Mouse (Mus musculus) right cerebral cortex, adult 18-20 months (tissue): ENCODE data around the gene Tmem185b.

Experiments used
- DNase-seq: peaks from one replicate; pipeline ENCODE4 v3.0.0; 2022; ENCODE audit warnings: mixed read lengths

Tmem185b gene

DNA sequence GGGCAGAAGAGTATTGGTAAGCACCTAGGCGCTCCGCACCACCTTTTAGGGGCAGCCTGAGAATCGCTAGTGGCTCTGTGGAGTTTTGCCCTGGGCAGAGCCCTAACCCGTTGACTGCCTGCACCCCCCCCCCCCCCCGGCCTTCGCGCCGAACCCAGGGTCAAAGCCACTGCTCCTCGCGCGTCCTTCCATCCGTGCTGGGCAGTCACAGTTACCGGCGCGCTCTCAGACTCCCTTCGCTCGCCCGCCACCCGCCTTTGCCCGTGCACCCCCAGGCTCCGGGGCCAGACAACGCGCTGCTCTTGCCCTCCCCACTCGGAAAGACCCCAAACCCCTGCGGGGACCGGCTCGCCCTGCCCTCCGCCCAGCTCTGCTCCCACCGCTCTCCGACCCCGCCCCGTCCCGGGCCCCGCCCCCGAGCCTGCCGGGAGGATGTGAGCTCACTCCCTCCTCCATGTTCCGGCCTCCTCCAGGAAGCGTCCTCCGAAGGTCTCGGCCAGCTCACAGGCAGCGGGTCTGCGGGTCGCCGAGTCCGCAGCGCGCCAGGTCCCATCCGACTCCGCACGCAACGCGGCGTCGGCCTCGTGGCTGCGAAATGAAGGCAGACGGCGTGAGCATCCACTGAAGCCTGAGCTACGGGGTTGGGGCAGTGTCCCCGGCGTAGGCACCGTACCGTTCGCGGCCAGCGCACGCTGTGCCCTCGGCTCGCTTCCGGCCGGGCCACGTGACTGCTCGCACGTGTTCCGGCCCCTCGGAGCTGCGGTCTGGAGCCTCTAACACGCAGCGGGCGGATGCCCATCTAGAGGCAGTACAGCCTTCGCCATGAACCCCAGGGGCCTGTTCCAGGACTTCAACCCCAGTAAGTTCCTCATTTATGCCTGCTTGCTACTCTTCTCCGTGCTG, at the start of gene Tmem185b:
Gene Tmem185b (plus strand): TSS at position 472 of the 903 bp plus-strand sequence.
- peak; percentile 90 for DNase-seq

DNA sequence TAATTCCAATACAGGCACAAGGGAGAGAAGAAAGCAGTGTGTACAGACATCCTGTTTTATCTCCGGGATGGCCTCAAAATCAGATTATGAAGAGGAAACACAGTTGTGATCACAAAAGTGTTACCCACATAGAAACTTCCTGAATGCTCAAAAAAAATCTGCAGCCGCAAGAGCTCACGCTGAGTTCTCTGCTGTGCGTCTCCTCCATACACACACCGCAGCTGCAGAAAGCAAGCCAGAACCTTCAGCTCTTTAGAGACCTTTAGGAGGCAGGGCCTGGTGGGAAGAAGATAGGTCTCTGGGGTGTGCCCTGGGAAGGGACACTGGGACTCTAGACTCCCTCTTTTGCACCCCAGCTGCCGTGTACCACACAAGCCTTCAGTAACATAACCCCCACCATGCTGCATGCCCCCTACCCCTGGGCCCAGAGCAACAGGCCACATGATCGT, 49.0 kb upstream of the Tmem185b start:
- no peak for DNase-seq

DNA sequence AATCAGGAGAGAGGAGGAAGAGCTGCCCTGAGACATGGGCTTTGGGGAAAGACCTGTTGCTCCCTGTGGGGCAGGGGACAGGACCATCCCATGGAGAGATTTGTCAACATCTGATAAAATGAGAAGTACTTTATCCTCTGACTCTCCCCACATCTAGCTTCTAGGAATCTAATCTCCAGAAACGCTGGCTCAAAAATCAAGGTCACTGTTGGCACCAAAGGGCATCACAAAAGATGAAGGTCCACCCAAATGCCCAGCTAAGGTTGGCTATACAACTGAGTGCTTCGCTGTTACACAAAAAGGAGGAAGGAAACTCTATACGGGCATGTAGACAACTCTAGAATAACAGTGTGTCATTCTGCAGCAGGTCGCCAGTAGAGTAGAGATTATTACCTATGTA, 46.3 kb upstream of the Tmem185b start:
- no peak for DNase-seq

DNA sequence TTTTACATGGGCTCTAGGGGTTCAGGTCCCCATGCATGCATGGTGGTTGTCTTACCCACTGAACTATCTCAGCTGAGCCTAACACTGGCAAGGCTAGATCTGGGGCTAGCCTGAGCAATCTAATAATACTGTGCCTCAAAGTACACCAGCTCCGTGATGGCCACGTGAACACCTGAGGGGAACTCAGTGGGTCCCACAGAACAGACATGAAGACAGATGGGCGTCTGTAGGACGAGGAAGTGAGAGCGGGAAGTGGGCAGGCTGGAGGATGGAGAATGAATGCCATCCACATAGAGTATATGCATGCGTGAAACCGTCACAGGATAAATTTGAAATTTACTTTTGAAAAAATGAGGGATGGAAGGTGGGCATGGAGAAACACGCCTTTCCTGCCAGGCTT, 45.3 kb upstream of the Tmem185b start:
- no peak for DNase-seq

DNA sequence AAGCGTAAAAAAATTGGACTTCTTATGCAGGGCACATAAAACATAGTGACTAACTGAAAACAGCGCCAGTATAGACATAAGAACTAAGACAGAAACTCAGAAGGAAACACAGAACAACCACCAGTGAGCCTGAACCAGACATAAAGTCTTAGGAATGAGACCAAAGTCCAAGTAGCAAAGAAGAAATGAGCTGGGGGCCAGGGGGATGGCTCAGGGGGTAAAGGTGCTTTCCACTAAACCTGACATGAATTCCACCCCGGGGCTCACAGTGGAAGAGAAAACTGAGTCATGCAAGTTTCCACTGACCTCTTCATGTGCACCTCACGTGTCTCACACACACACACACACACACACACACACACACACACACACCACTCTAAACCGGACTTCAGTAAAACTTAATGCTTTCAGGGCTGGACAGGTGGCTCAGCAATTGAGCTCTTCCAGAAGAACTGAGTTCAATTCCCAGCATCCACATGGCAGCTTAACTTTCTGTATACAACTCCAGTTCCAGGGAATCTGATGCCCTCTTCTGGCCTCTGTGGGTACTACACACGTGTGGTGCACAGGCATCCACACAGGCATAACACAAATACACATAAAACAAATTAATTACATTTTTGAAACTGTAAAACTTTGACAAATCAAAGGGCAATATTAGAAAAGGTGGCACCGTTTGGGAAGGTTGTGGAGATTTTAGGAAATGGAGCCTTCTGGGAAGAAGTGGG, 44.6 kb upstream of the Tmem185b start:
- no peak for DNase-seq

DNA sequence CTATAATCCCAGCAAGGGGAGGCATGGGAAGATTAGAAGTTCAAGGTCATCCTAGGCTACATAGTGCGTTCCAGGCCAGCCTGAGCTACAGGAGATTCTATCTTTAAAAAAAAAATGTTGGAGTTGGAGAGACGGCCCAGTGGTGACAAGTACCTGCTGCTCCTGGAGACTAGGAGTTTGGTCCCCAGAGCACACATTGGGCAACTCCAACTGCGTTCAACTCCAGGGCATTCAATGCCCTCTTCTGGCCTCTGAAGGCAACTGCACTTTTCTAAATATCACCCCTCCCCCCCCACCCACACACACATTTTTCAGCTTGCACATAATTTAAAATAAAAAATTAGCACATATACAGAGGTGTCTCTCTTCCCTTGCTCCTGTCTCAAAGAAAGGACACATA, 43.1 kb upstream of the Tmem185b start:
- DNase-seq: no peak

DNA sequence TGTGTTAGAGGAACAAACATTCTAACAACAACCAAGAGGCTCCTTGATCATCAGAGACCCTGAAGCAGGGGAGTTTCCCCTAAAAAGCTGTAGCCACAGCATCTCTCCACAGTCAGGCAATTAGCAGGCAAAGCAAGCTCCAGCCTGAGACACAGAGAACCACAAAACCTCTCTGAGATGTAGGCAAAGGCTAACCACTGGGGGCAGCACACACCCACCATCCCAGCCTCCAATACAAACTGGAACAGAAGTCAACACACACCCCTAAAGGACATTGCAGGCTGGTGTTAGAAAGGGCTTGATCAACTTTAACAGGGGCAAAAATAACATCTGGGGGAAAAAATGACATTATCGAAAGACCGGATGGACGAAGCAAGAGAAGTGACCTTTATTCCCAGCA, 41.5 kb upstream of the Tmem185b start:
- DNase-seq: no peak

DNA sequence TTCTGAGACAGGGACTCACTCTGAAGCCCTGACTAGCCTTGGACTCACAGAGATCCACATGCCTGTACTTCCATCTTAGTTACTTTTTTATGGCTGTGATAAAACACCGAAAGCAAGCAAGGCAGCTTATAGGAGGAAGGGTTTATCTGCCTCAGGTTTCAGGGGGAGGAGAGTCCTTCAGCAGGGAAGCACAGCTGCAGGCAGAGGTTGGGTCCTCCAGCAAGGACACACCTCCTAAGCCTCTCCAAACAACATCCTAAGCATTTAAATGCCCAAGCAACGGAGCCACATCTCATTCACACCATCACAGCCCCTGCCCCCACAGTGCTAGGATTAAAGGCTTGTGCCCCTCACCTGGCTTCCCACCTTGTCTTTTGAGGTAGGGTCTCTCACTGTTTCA, 40.1 kb upstream of the Tmem185b start:
- no peak for DNase-seq

DNA sequence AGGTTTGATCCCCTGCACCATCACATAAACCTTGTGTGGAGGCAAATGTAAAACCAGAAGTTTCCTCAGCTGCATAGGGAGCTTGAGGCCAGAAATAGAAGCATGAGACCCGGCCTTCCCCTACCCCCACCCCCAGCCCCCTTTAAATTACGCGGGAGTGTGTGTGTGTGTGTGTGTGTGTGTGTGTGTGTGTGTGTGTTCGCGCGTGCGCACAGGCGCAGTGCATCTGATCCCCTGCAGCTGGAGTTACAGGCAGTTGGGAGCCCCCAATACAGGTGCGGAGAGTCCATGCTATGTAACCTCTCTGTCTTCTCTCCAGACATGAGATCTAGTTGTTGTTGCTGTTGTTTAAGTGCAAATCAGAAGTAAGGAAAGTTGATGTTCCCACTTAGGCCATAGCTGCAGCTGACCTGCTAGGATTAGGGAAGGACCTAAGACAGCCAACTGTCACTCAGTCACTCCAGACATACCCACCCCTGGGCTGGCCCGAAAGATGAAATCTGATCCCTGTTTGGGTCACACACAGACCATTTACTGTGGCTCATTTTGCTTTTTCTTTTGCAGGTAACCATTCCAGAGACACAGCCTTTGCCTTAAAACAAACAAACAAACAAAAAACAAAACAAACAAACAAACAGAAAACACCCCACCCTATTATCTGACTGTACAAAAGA, 37.9 kb upstream of the Tmem185b start:
- DNase-seq: no peak

DNA sequence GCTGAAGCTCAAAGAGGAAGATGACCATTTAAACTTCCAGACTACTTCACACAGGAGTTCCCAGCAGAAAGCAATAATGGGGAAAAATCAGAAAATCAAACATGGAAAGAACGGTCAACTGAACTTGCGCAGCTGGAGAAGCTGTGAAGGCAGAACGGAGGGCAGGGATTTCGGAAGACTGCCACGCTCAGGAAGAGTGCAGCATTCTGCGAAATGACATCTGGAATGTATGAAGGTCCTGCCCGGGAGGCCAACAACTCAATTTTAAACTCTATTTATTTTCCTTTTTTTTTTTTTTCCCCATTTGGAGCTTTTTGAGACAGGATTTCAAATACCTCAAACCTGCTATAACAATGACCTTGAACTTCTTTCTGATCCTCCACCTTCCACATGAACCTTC, 35.2 kb upstream of the Tmem185b start:
- DNase-seq: no peak

DNA sequence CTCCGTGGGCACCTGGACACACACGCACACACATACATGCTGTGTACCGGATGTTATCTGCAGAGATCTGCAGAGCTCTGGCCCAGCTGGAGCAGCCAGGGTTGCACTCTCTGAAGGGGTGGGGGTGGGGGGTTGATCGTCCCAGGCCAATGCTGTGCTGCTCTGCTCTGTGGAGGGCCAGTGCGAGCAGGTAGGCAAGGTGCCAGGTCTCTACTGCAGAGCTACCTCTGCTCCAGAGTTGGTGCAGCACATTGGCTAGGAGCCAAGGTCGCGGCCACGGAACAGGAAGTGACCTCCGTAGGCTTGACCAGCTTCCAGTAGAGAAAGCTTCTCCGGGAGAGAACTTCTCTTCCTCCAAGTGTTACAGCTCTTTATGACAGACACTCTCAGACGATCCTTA, 33.9 kb upstream of the Tmem185b start:
- no peak for DNase-seq

DNA sequence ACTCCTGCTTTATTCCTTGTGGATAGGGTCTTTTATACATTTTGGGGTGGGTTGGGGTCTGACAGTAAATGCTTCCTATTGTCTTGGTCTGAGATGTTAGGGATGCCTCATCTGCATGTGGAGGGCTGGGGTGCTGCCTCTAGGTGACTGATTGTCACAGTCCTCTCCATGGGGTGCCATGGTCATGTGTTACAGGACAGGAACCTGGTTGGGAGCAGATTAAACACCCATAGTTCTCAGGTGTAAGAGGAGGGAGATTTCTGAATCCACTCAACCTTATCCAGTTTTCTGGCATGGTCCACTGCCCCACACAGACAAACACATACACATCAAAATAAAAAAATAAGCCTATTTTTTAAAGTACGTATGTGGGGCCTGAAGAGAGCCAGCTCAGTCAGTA, 33.5 kb upstream of the Tmem185b start:
- no peak for DNase-seq

DNA sequence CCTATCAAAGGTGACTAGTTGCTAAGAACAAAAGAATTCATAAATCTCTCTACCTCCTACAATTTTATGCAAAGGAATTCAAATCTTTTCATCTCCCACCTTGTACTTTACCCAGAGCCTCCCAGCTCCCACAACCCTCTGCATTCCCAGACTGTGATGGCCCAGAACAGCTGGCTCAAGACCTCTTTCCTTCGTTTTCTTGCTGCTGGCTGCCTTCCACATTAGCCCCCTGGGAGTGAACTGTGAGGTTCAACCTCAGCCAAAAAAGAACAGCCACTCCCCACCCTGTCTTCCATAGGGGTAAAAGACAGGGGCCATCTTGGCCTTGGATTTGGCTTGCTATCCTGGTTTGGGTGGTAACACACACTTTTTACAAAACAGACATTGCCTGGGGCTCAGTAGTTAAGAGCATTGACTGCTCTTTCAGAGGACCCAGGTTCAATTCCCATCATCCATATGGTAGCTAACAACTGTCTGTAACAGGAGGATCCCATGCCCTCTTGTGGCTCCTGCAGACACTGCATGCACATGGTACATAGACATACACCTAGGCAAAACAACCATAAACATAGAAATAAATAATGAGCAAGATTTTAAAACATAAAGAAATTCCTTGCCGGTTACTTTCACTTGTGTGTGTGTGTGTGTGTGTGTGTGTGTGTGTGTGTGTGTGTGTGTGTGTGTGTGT, 31.8 kb upstream of the Tmem185b start:
- DNase-seq: no peak

DNA sequence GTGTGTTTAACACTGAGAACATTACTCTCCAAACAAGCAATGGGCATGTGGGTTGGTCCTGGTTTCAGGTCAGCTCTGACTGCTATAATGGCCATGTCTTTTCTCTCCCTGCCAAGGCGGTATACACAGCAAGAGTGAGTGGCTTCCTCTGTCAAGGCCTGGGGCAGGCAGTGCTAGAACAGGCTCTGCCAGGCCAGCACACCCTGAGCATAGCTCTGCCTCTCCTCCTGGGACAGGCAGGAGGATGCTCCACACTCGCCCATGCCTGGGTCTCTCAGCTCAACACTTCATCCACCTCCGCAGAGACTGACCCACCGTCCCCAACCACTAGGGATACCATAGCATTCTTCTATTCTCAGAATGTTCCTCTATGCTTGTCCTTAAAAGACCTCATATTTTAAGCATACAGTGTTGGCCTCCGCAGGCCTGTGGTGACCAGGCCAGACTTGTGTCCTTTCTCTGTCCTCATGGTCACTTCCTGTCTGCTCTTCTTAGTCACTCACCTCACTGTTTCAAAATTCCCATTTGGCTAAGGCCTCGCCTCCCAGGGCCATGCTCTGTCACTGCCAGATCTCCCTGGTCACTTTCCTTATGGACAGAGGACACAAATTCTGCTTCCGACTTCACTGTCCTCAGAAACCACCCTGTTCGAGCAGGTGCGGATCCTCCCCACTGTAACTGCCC, 31.1 kb upstream of the Tmem185b start:
- no peak for DNase-seq

DNA sequence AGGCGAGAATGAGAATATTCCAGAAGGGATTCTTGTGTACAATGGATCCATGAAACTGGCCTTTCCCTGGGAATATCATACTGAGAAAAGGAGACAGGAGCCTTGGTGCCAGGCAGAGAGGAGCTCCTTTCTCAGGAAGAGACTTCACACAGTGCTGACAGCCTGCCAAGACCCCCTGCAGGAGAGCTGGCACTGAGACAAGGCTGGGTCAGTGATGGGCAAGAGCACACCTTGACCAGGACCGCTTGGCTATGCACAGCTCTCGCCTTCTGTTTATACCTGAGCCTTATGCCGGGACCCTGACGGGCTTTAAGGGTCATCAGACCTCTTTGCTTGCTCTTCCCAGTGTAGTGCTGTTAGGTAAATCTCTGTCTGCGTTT, 30.6 kb upstream of the Tmem185b start:
- no peak for DNase-seq

DNA sequence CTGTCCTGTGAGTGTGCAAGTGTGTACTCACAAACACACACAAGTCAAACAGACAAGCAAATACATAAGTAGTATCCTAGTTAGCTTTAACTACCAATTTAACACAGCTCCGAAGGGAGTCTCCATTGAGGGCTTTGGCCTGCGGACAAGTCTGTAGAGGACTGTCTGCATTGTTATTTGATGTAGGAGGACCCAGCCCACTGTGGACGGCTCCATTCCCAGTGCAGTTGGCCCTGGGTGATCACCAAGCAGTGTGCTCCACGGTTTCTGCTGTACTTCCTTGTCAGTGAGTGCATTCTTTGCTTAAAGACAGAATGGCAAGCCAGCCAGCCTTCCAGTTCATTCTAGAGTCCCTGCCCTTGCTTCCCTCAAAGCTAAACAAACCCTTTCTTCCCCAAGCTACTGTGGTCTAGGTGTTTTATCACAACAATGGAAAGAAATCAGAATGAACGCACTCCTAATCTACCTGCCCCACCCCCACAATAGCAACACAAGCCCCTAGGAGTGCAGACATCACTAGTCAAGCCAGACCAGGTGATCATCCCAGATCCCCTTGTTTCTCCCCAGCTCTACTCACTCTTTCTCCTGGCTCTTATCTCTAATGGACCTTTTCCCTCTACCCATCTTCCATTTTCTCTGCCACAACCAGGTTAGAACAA, 28.5 kb upstream of the Tmem185b start:
- no peak for DNase-seq

DNA sequence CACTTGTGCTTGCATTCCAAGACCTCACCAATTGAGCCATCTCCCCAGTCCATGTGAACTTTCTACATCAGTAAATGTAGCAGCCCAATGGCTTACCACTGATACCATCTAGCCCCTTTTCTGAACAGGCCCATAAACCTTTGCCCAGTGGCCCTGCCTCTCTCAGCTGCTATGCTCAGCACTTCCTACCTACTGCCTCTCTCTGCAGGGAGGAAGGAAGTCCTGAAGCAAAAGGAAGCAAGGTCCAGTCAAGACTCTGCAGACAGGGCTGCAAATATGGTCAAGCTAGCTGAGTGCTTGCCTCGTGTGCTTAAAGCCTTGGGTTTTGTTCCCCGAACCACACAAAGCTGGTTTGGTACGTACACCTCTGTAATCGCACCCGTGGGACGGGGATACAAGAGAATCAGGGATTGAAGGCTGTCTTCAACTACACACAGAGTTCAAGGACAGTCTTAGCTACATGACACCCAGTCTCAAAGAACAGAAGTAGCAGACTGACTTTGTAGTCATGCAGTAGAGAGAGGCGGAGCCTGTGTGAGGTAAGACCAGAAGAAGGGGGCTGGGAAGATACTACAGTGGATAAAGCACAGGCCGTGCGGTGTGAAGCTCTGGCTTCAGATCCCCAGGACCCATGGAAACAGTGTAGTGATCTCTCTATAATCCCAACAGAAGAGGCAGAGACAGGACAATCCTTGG, 27.3 kb upstream of the Tmem185b start:
- no peak for DNase-seq

DNA sequence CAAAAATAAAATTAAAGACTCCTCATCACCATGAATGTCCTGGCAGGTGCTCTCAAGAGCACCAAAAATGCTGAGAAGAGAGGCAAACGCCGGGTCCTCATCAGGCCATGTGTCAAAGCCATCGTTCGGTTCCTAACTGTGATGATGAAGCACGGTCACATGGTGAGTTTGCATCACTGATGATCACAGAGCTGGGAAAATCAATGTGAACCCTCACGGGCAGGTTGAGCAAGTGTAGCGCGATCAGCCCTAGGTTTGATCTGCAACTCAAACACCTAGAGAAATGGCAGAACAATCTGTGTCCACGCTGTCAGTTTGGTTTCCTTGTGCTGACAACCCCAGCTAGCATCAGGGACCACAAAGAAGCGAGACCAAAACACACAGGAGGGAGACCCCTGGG, 26.5 kb upstream of the Tmem185b start:
- DNase-seq: no peak

DNA sequence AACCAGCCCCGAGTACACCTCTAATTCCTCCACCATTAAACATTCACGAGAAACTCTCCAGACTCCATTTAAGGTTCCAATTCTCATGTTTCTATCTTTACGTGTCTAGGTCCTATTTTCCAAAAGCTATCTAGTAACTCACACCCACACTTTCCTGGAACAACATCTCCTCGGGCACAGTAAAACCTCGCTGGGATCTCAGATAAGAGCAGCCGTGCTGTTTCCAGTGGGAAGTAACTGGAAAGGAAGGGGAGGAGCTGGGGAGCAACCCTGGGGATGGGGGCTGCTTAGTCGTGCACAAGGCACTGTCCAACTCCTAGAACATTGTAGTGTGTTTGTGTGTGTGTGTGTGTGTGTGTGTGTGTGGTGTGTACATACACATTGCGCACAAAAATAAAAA, 24.1 kb upstream of the Tmem185b start:
- DNase-seq: no peak

DNA sequence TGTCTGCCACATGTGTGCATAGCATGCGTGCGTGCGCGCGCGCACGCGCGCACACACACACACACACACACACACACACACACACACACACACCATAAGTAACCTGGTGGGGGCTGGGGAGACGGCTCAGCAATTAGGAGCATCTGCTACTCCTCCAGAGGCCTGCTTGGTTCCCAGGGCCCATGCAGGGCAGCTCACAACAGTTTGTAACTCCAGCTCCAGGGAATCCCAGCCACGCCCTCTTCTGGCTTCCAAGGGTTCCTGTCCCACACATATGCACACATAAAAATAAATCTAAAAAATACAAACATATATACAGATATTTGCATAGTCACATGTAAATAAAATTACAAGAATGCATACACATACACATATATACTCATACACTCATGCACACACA, 23.2 kb upstream of the Tmem185b start:
- DNase-seq: no peak

DNA sequence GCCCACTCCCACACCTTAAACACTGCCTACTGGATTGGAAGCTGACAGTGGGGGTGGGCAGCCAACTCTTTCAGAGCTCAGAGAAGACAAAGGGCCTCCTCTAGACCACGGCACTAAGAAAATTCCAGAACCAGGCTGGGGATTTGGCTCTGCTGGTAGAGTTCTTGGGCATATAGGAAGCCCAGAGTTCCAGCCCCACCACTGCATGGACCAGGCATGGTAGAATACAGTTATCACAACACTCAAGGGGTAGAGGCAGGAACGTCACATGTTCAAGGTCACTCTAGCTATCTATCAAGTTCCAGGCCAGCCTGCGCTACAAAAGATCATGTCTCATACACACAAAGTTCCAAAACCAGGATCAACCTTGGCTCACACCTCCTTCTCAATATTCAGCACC, 22.8 kb upstream of the Tmem185b start:
- no peak for DNase-seq
